Mouse (Mus musculus) bone marrow, adult 2 months (tissue): ENCODE measurements around the gene Vmn1r218. TPM values are rescaled to one million over a fixed set of nuclear protein-coding genes. Genes with fewer than 3 reads are reported as not detected.

ENCODE experiments used
- H3K27ac ChIP-seq: fragments of 200-500 bp; 2 replicates; pipeline ENCODE4 v1.5.1; 2012; ENCODE audit warnings: low read depth, mild to moderate bottlenecking, control low read depth, inconsistent platforms, low read length; ENCODE audit not compliant: control insufficient read depth, poor library complexity, insufficient read depth
- H3K4me1 ChIP-seq: fragments of 200-500 bp; 2 replicates; pipeline ENCODE4 v1.6.1; 2011; ENCODE audit warnings: low read length; ENCODE audit not compliant: control insufficient read depth, insufficient read depth
- H3K4me3 ChIP-seq: fragments of 200-500 bp; replicated peaks from 2 replicates; pipeline ENCODE3; 2011; ENCODE audit warnings: mild to moderate bottlenecking, low read depth, low read length, control low read depth; ENCODE audit not compliant: control insufficient read depth
- CTCF ChIP-seq: fragments of 200-500 bp; IDR thresholded peaks from 2 replicates; pipeline ENCODE4 v1.5.1; 2011; ENCODE audit warnings: low read length, control low read depth; ENCODE audit not compliant: control insufficient read depth, insufficient read depth
- POLR2A ChIP-seq: fragments of 200-500 bp; IDR thresholded peaks from 2 replicates; pipeline ENCODE4 v1.6.1; 2011; ENCODE audit warnings: low read depth, mild to moderate bottlenecking, control low read depth, low read length, borderline replicate concordance; ENCODE audit not compliant: control insufficient read depth
- WGBS: fragments of 180-500 bp; shearing (Covaris S2); methylation state at CpG from one replicate; pipeline ENCODE4 v1.1.7; 2018; 5-methylcytosine and 5-hydroxymethylcytosine counted together
- polyA plus RNA-seq: library from polyadenylated mRNA; stranded (reverse); fragments of >200 nt; gene quantifications from 2 replicates; pipeline ENCODE4 v1.2.4, GENCODE M21; 2011; ENCODE audit warnings: low replicate concordance; ENCODE audit not compliant: missing spikeins, insufficient read depth, insufficient read length

Vmn1r218 gene
- polyA plus RNA-seq, 1 experiment, result 0.22 TPM

GRCm38 (mm10) chr13:23187875-23188274, 54.9 kb downstream of the Vmn1r218 start, which contains the start of gene Vmn1r220:
Gene Vmn1r220 (minus strand): TSS chr13:23187975.
- TF ChIP-seq POLR2A, result no peak
- TF ChIP-seq CTCF, result no peak
- Histone ChIP-seq H3K4me1 (no peaks in the 10 kb centered on the region), H3K27ac (no peak within 1 kb of the TSS), H3K4me3 (no peak within 1 kb of the TSS)
- WGBS, result 65% methylated on average over 2 of the region's 2 CpGs

Other genes with a start within 250 kb of the Vmn1r218 start
- gene Vmn1r212, start 248.9 kb upstream of the Vmn1r218 start, polyA plus RNA-seq, result not detected in 2 replicates
- not detected in 2 replicates for gene Vmn1r213, start 125.5 kb upstream of the Vmn1r218 start, polyA plus RNA-seq
- not detected in 2 replicates for gene Vmn1r214, start 102.7 kb upstream of the Vmn1r218 start, polyA plus RNA-seq
- gene Vmn1r215, start 65.1 kb upstream of the Vmn1r218 start, polyA plus RNA-seq, result not detected in 2 replicates
- gene Vmn1r217, start 14.9 kb upstream of the Vmn1r218 start, polyA plus RNA-seq, result not detected in 2 replicates
- gene Vmn1r219, start 26.2 kb downstream of the Vmn1r218 start, polyA plus RNA-seq, result not detected in 2 replicates
- not detected in 2 replicates for gene Vmn1r220, start 54.8 kb downstream of the Vmn1r218 start, polyA plus RNA-seq
- not detected in 2 replicates for gene Vmn1r221, start 81.0 kb downstream of the Vmn1r218 start, polyA plus RNA-seq
- not detected in 2 replicates for gene Vmn1r222, start 102.8 kb downstream of the Vmn1r218 start, polyA plus RNA-seq
- not detected in 2 replicates for gene Vmn1r223, start 114.0 kb downstream of the Vmn1r218 start, polyA plus RNA-seq
- gene Zfp322a, start 236.1 kb downstream of the Vmn1r218 start, polyA plus RNA-seq, result 4.2 and 6.1 TPM in 2 replicates